Mouse (Mus musculus) heart, embryonic 14.5 days (tissue): ENCODE measurements around the gene Tmem269. TPM values are rescaled to one million over a fixed set of nuclear protein-coding genes. Genes with fewer than 3 reads are reported as not detected.

ENCODE experiments used
- ATAC-seq: fragments of 200-750 bp; cut with Nextera tagmentation; 2 replicates; pipeline ENCODE4 v1.8.0; 2017; ENCODE audit warnings: low read depth, moderate TSS enrichment; ENCODE audit not compliant: insufficient number of reproducible peaks, insufficient read depth, low FRiP score
- H3K27ac ChIP-seq, 2 experiments: fragments of 200-500 bp in 1 of 2; fragments of 300-500 bp in 1 of 2; sonication (generic) in 1 of 2; replicated peaks in 1 of 2; 2 replicates each; pipeline ENCODE4 v1.5.1; 2012 to 2014; ENCODE audit warnings: low read depth in 2 of 2, low read length in 2 of 2, control low read depth in 1 of 2, mild to moderate bottlenecking in 1 of 2, mixed read lengths in 1 of 2; ENCODE audit not compliant: control insufficient read depth in 1 of 2, insufficient read depth in 1 of 2
- H3K27me3 ChIP-seq: fragments of 300-500 bp; sonication (generic); 2 replicates; pipeline ENCODE4 v1.6.1; 2014; ENCODE audit warnings: mild to moderate bottlenecking, low read length, control low read depth; ENCODE audit not compliant: control insufficient read depth, insufficient read depth
- H3K36me3 ChIP-seq: fragments of 300-500 bp; sonication (generic); 2 replicates; pipeline ENCODE4 v1.6.1; 2014; ENCODE audit warnings: mild to moderate bottlenecking, control low read depth, low read length, mixed read lengths; ENCODE audit not compliant: control insufficient read depth, insufficient read depth
- H3K4me1 ChIP-seq, 2 experiments: fragments of 200-500 bp in 1 of 2; fragments of 300-500 bp in 1 of 2; sonication (generic) in 1 of 2; 2 replicates each; pipeline ENCODE4 v1.6.1; 2012 to 2014; ENCODE audit warnings: low read length in 2 of 2, control low read depth in 1 of 2, mixed read lengths in 1 of 2; ENCODE audit not compliant: control insufficient read depth in 2 of 2, insufficient read depth in 2 of 2
- H3K4me2 ChIP-seq: fragments of 300-500 bp; sonication (generic); 2 replicates; pipeline ENCODE4 v1.6.1; 2014; ENCODE audit warnings: mild to moderate bottlenecking, low read length
- H3K4me3 ChIP-seq, 2 experiments: fragments of 200-500 bp in 1 of 2; fragments of 300-500 bp in 1 of 2; sonication (generic) in 1 of 2; 2 replicates each; pipeline ENCODE4 v1.5.1; 2012 to 2014; ENCODE audit warnings: low read length in 2 of 2, mild to moderate bottlenecking in 2 of 2, control low read depth in 1 of 2, low read depth in 1 of 2, moderate library complexity in 1 of 2; ENCODE audit not compliant: control insufficient read depth in 1 of 2, insufficient read depth in 1 of 2
- H3K9ac ChIP-seq: fragments of 300-500 bp; sonication (generic); 2 replicates; pipeline ENCODE4 v1.6.1; 2014; ENCODE audit warnings: mild to moderate bottlenecking, low read length
- H3K9me3 ChIP-seq: fragments of 300-500 bp; sonication (generic); 2 replicates; pipeline ENCODE4 v1.6.1; 2016; ENCODE audit warnings: low read length, control low read depth; ENCODE audit not compliant: control insufficient read depth
- WGBS: fragments of 180-500 bp; shearing (Covaris S2); extraction: QIAGEN DNeasy Blood & Tissue Kit; methylation state at CpG from one replicate; pipeline ENCODE4 v1.1.7; 2014; 5-methylcytosine and 5-hydroxymethylcytosine counted together
- polyA plus RNA-seq: library from polyadenylated mRNA; unstranded; fragments of >200 nt; fragmentation: Nextera tagmentation; extraction: Ambion mirVana; gene quantifications from 2 replicates; pipeline ENCODE4 v1.2.1, GENCODE M21; 2014

The Tmem269 gene
- polyA plus RNA-seq, 1 experiment from 2014 or later: 0.19 TPM

DNA sequence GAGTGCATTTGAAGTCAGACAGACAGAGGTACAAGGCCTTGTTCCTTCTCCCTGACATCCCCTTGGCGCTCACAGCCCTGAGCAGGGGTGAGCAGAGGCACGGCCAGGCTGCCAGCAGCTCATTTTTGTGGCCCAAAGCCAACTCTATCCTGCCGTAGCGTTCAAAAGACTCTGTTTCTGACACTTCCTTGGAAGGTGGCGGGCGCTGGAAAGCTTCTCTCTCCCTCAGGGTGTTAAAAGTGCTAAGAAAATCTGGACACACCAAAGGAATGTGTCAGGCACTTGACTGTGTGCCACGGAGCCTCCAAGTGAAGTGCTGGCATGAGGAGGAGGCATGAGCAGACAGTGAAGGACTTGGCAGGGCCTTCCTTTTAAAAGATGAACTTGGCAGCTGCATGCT, 27.5 kb upstream of the Tmem269 start:
- Histone ChIP-seq H3K4me2 (no peak overlapping the region), H3K9ac (peak overlapping the region; percentile 34; the same call in 1 of the 2 replicates), H3K4me1 (peaks cover 12 to 29% of the 10 kb centered on the region in 2 experiments), H3K36me3 (peaks cover 68% of the 10 kb centered on the region), H3K27me3 (no peaks in the 10 kb centered on the region), H3K9me3 (no peaks in the 10 kb centered on the region), H3K4me3 (no peak overlapping the region), H3K27ac (peak overlapping the region in 1 of 2 experiments; percentile 53; a peak in 2 of 4 replicates)
- 48% methylated on average over 7 of the region's 7 CpGs for WGBS
- ATAC-seq: no peak; the same call in 1 of the 2 replicates

DNA sequence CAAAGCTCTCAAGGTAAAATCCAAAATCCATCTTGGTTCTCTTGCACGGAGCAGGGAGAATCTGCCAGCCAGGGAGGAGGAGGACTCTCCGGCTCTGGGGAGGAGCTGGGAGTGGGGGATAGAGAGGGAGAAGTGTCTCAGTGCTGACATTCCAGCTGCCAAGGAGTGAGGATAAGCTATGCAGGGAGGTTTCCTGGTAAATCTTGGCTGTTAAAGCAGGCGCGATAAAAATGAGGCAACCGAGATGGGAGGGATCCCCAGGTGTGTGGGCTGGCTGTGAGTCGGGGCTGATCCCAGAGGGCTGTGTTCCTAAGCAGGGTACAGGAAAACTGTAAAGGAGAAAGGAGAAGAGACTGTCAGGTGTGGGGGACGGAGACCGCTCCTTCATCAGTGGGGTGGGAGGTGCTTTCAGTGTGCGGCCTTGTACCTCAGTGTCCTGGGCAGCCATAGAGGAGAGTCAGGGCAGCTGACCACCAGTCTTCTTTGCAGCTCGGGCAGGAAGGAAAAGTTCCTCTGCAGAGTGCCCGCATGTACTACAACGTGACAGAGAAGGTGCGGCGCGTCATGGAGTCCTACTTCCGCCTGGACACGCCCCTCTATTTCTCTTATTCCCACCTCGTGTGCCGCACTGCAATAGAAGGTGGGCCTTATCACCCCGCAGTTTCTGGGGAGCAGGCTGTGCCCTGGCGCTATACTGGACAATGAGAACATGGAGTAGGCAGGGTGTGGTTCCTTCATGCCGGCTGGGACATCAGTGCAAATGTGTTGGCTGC, 26.6 kb upstream of the Tmem269 start:
- peaks cover 75% of the 10 kb centered on the region for H3K36me3 ChIP-seq
- H3K27ac ChIP-seq: no peak overlapping the region
- WGBS: 72% methylated on average over 22 of the region's 22 CpGs
- no peak overlapping the region for H3K4me2 ChIP-seq
- ATAC-seq: no peak
- H3K9me3 ChIP-seq: no peaks in the 10 kb centered on the region
- H3K27me3 ChIP-seq: no peaks in the 10 kb centered on the region
- H3K4me3 ChIP-seq: no peak overlapping the region
- H3K4me1 ChIP-seq: peaks cover 12 to 29% of the 10 kb centered on the region in 2 experiments
- H3K9ac ChIP-seq: no peak overlapping the region

DNA sequence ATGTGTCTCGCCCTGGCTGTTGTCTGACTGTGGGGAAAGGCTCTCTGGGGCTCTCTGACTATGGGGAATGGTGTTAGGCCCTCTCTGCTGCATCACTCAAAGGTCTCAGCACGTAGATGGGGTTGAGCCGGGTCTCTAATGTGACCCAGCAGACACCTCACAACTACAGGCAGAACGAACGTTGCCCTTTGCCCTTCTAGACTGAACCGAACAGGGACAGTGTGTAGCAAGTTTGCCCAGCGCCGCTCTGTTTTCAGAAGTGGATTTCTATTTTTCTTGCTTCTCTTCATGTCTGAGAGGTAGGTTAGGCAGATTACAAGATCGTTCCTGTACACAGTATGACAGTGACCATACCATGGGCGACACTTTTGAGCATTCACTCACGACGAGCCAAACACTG, 24.6 kb upstream of the Tmem269 start:
- Histone ChIP-seq H3K4me2 (no peak overlapping the region), H3K9ac (no peak overlapping the region), H3K4me3 (no peak overlapping the region), H3K9me3 (no peaks in the 10 kb centered on the region), H3K4me1 (peaks cover 10 to 15% of the 10 kb centered on the region in 2 experiments), H3K27me3 (no peaks in the 10 kb centered on the region), H3K36me3 (peaks cover 72% of the 10 kb centered on the region), H3K27ac (no peak overlapping the region)
- 92% methylated on average over 12 of the region's 12 CpGs for WGBS
- ATAC-seq: no peak

DNA sequence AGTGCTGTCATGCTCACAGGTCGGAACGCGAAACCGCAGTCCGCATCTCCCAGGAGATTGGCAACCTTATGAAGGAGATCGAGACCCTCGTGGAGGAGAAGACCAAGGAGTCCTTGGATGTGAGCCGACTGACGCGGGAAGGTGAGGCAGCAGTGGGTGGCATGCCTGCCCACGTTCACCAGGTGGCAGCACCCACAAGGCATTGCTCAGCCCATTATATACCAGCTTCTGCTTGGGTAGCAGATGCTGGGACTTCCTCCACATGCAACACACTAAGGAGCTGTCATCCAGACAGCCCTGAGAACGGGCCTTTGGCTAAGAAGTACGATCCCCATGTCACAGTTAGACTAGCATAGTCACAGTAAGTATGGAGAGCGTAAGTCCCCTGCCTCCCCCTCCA, 23.6 kb upstream of the Tmem269 start:
- H3K36me3 ChIP-seq: peaks cover 74% of the 10 kb centered on the region
- H3K9ac ChIP-seq: no peak overlapping the region

DNA sequence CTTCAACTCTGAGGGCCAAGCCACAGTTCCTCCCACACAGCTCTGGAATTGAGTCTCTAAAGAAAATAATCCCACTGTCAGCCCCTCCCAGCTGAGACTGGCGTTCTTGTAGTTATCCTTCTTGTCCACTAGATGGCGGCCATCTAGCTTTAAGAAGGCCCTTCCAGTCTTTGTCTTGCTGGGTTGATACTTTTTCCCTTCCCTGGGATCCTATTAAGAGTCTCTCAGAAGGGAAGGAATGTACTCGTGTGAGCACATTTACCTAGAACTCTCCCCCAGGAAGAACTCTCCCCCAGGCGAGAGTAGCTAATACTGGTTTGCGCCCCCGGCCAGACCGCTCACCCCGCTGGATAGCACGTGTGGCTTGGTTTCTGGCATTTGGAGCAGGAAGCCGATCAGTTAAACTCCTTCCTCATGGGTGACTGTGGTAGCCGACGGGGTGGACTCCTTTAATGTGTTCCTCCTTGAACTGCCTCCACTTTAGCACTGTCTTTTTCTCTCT, 21.2 kb upstream of the Tmem269 start:
- Histone ChIP-seq H3K4me2 (no peak overlapping the region), H3K9me3 (no peaks in the 10 kb centered on the region), H3K9ac (no peak overlapping the region), H3K27ac (0 out of 4 replicates have a peak overlapping the region, but pooled peaks of 1 of the 2 experiments have one; percentile 41), H3K27me3 (no peaks in the 10 kb centered on the region), H3K36me3 (peaks cover 70% of the 10 kb centered on the region), H3K4me3 (no peak overlapping the region), H3K4me1 (peaks cover 0 to 5% of the 10 kb centered on the region in 2 experiments; a peak in 1 of 4 replicates)
- WGBS: 47% methylated on average over 12 of the region's 12 CpGs
- no peak for ATAC-seq

More for the DNA sequence above, 23.6 kb upstream of the Tmem269 start:
- Histone ChIP-seq H3K9me3 (no peaks in the 10 kb centered on the region), H3K4me2 (no peak overlapping the region), H3K27me3 (no peaks in the 10 kb centered on the region), H3K4me3 (no peak overlapping the region), H3K4me1 (peaks cover 10% of the 10 kb centered on the region in 2 experiments; a peak in 3 of 4 replicates), H3K27ac (no peak overlapping the region)
- WGBS: 73% methylated on average over 14 of the region's 14 CpGs
- no peak for ATAC-seq

DNA sequence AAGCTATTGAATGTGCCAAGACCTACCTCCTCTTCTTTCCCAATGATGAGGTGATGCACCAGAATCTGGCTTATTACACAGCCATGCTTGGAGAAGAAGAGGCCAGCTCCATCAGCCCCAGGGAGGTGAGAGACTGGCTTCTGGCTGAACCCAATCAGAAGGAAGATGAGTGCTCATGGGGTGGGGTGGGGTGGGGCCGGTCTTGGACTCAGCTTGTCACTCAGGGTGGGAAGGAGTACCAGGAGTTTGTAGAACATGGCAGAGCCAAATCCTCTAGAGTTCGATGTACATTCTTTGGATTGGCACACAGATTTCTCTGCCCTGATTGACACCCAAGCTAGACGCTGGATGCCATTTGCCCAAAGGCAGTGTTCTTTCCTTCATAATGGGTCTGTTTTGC, 20.6 kb upstream of the Tmem269 start:
- WGBS: 59% methylated on average over 3 of the region's 3 CpGs
- Histone ChIP-seq H3K4me1 (peaks cover 0 to 9% of the 10 kb centered on the region in 2 experiments; a peak in 1 of 4 replicates), H3K27me3 (no peaks in the 10 kb centered on the region), H3K9ac (no peak overlapping the region), H3K36me3 (peaks cover 64% of the 10 kb centered on the region), H3K27ac (no peak overlapping the region), H3K9me3 (no peaks in the 10 kb centered on the region), H3K4me3 (no peak overlapping the region), H3K4me2 (no peak overlapping the region)
- no peak for ATAC-seq

DNA sequence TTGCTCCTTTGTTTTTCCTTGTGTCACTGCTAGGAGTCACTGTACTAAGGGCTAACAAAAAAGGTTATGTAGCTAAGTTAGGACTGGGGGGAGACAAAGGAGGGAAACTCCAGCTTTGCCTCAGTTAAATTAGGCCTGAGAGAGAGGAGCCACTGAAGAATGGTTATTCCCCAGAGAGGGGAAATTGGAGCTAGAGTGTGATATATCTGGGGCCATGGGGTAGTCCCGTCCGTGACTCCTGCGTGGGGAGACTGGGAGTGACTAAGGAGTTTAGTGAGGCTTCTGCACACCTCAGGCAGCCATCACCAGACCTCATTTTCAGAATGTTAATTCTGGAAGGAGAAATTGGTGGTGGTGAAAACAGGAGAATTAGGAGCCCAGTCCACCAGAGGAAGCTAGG, 16.3 kb upstream of the Tmem269 start:
- peak overlapping the region; percentile 83 for H3K4me2 ChIP-seq
- 68% methylated on average over 3 of the region's 3 CpGs for WGBS
- peak overlapping the region in 1 of 2 experiments; percentile 67; a peak in 1 of 4 replicates for H3K27ac ChIP-seq
- peak overlapping the region; percentile 85; the same call in 1 of the 2 replicates for H3K9ac ChIP-seq
- peak overlapping the region in 1 of 2 experiments; percentile 89; a peak in 2 of 4 replicates for H3K4me3 ChIP-seq
- no peak for ATAC-seq
- no peaks in the 10 kb centered on the region for H3K9me3 ChIP-seq
- H3K36me3 ChIP-seq: peaks cover 26% of the 10 kb centered on the region
- H3K4me1 ChIP-seq: peaks cover 0 to 18% of the 10 kb centered on the region in 2 experiments; a peak in 2 of 4 replicates
- H3K27me3 ChIP-seq: no peaks in the 10 kb centered on the region
